Mouse (Mus musculus): ENCODE results near the gene Iqschfp.

DNA sequence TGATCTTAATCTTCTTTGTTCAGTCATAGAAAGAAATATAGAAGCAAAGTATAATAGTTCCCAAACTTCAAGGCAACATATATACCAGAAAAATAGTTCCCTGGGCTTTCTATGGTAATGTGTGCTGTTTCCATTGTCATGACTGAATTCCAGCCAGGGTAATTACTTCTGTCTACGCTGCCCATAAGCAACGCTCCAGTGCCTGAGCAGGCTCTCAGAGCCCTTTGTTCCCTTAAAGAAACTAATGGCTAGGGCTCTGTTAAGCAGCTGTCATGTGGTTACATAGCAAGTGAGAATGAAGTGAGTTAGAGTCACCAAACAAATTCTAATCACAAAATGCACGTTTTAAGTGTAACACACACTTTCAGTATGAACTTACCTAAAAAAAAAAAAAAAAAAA is 379.4 kb downstream of the Iqschfp start:
- no peak for TF ChIP-seq POLR2A (IDR thresholded peaks at IDR 0.05; ENCODE audit: control insufficient read depth, low read depth, low read length)
- no peak for TF ChIP-seq CTCF (IDR thresholded peaks at IDR 0.05; ENCODE audit: control insufficient read depth, insufficient read depth, insufficient replicate concordance, low read depth, low read length)
